Mouse (Mus musculus) intestine, postnatal 0 days (tissue): ENCODE measurements around the gene Il15. TPM values are rescaled to one million over a fixed set of nuclear protein-coding genes. Genes with fewer than 3 reads are reported as not detected.
A peak's percentile ranks its signal among the peaks of the same experiment; 100 is the strongest.

Experiments used
- ATAC-seq: fragments of 200-750 bp; cut with Nextera tagmentation; 2 replicates; pipeline ENCODE4 v1.8.0; 2017; ENCODE audit warnings: mild to moderate bottlenecking, moderate TSS enrichment, moderate library complexity
- H3K27ac ChIP-seq: fragments of 300-500 bp; sonication (generic); 2 replicates; pipeline ENCODE4 v1.5.1; 2014; ENCODE audit warnings: mild to moderate bottlenecking, low read depth, low read length, moderate library complexity
- H3K27me3 ChIP-seq: fragments of 300-500 bp; sonication (generic); replicated peaks from 2 replicates; pipeline ENCODE4 v1.6.1; 2014; ENCODE audit warnings: low read length, mixed read lengths; ENCODE audit not compliant: control insufficient read depth, insufficient read depth
- H3K36me3 ChIP-seq: fragments of 300-500 bp; sonication (generic); 2 replicates; pipeline ENCODE4 v1.6.1; 2014; ENCODE audit warnings: mild to moderate bottlenecking, moderate library complexity; ENCODE audit not compliant: control insufficient read depth, insufficient read depth
- H3K4me1 ChIP-seq: fragments of 300-500 bp; sonication (generic); replicated peaks from 2 replicates; pipeline ENCODE4 v1.6.1; 2014; ENCODE audit warnings: antibody characterized with exemption, low read length, mixed read lengths; ENCODE audit not compliant: control insufficient read depth, insufficient read depth
- H3K4me2 ChIP-seq: fragments of 300-500 bp; sonication (generic); replicated peaks from 2 replicates; pipeline ENCODE4 v1.6.1; 2014; ENCODE audit warnings: low read depth, mild to moderate bottlenecking, moderate library complexity
- H3K4me3 ChIP-seq: fragments of 300-500 bp; sonication (generic); 2 replicates; pipeline ENCODE4 v1.5.1; 2014; ENCODE audit warnings: low read depth, low read length
- H3K9ac ChIP-seq: fragments of 300-500 bp; sonication (generic); 2 replicates; pipeline ENCODE4 v1.6.1; 2014; ENCODE audit warnings: mild to moderate bottlenecking, low read depth, low read length
- H3K9me3 ChIP-seq: fragments of 300-500 bp; sonication (generic); 2 replicates; pipeline ENCODE4 v1.6.1; 2016; ENCODE audit warnings: mixed run types; ENCODE audit not compliant: control insufficient read depth
- CTCF ChIP-seq: sonication (generic); IDR thresholded peaks from 2 replicates; pipeline ENCODE4 v1.5.1; 2016; ENCODE audit warnings: low read depth, mild to moderate bottlenecking, control low read depth, antibody characterized with exemption, moderate library complexity
- WGBS: fragments of 180-500 bp; shearing (Covaris S2); extraction: QIAGEN DNeasy Blood & Tissue Kit; methylation state at CpG from one replicate; pipeline ENCODE4 v1.1.7; 2014; 5-methylcytosine and 5-hydroxymethylcytosine counted together
- polyA plus RNA-seq: library from polyadenylated mRNA; unstranded; fragments of >200 nt; fragmentation: Nextera tagmentation; extraction: Ambion mirVana; gene quantifications from 2 replicates; pipeline ENCODE4 v1.2.1, GENCODE M21; 2015

Gene Il15
- 9.2 TPM in 2 replicates for polyA plus RNA-seq

GRCm38 (mm10) chr8:82402686-82403330 is at the start of gene Il15:
TSS of gene Il15 (minus strand) at chr8:82403222.
- peak within 1 kb of the TSS; percentile 68 for H3K27ac ChIP-seq
- peak within 1 kb of the TSS; percentile 90 for H3K4me2 ChIP-seq
- WGBS = under 1% methylated on average over 13 of the region's 13 CpGs
- no peaks in the 10 kb centered on the region for H3K36me3 ChIP-seq
- peak within 1 kb of the TSS; percentile 63 for H3K4me3 ChIP-seq
- TF ChIP-seq CTCF = no peak
- no peaks in the 10 kb centered on the region for H3K9me3 ChIP-seq
- no peaks in the 10 kb centered on the region for H3K4me1 ChIP-seq
- peak; percentile 72 for ATAC-seq
- no peaks in the 10 kb centered on the region for H3K27me3 ChIP-seq
- H3K9ac ChIP-seq = peak within 1 kb of the TSS; percentile 56

- no peak for TF ChIP-seq CTCF
- no peak overlapping the region for H3K9ac ChIP-seq
- no peak for ATAC-seq
- H3K36me3 ChIP-seq = no peaks in the 10 kb centered on the region
- H3K4me1 ChIP-seq = no peaks in the 10 kb centered on the region
- H3K27me3 ChIP-seq = no peaks in the 10 kb centered on the region
- no peak overlapping the region for H3K4me3 ChIP-seq
- H3K27ac ChIP-seq = no peak overlapping the region
- no peaks in the 10 kb centered on the region for H3K9me3 ChIP-seq
- H3K4me2 ChIP-seq = no peak overlapping the region
Measured at GRCm38 (mm10) chr8:82444897-82445296, 41.9 kb upstream of the Il15 start.

- peak; percentile 92 for ATAC-seq
- peak overlapping the region; percentile 37 for H3K4me2 ChIP-seq
- peak overlapping the region; percentile 78 for H3K27ac ChIP-seq
- no peaks in the 10 kb centered on the region for H3K36me3 ChIP-seq
- no peak overlapping the region for H3K9ac ChIP-seq
- peaks cover 6% of the 10 kb centered on the region; the same call in 1 of the 2 replicates for H3K4me1 ChIP-seq
- TF ChIP-seq CTCF = no peak
- H3K4me3 ChIP-seq = no peak overlapping the region
- no peaks in the 10 kb centered on the region for H3K9me3 ChIP-seq
- H3K27me3 ChIP-seq = no peaks in the 10 kb centered on the region
- 37% methylated on average over 5 of the region's 5 CpGs for WGBS
Measured at GRCm38 (mm10) chr8:82416587-82417340, 13.7 kb upstream of the Il15 start.

- H3K36me3 ChIP-seq = no peaks in the 10 kb centered on the region
- ATAC-seq = peak; percentile 56
- H3K27ac ChIP-seq = peak overlapping the region; percentile 50; the same call in 1 of the 2 replicates
- H3K4me2 ChIP-seq = no peak overlapping the region
- H3K4me1 ChIP-seq = peaks cover 6% of the 10 kb centered on the region; the same call in 1 of the 2 replicates
- 33% methylated on average over 1 of the region's 1 CpGs for WGBS
- TF ChIP-seq CTCF = no peak
- H3K9me3 ChIP-seq = no peaks in the 10 kb centered on the region
- no peak overlapping the region for H3K9ac ChIP-seq
- no peak overlapping the region for H3K4me3 ChIP-seq
- no peaks in the 10 kb centered on the region for H3K27me3 ChIP-seq
Measured at GRCm38 (mm10) chr8:82415485-82415884, 12.5 kb upstream of the Il15 start.

- Histone ChIP-seq H3K9ac (no peak overlapping the region), H3K9me3 (no peaks in the 10 kb centered on the region), H3K27ac (no peak overlapping the region), H3K27me3 (no peaks in the 10 kb centered on the region), H3K4me1 (no peaks in the 10 kb centered on the region), H3K4me2 (no peak overlapping the region), H3K36me3 (no peaks in the 10 kb centered on the region), H3K4me3 (no peak overlapping the region)
- ATAC-seq = no peak
- TF ChIP-seq CTCF = no peak
- WGBS = 84% methylated on average over 3 of the region's 3 CpGs
Measured at GRCm38 (mm10) chr8:82410135-82410534, 7.1 kb upstream of the Il15 start.

GRCm38 (mm10) chr8:82407060-82407459 is 4.0 kb upstream of the Il15 start:
- no peak for ATAC-seq

More at GRCm38 (mm10) chr8:82407060-82407459, 4.0 kb upstream of the Il15 start:
- no peak for TF ChIP-seq CTCF
- no peak overlapping the region for H3K4me2 ChIP-seq
- 49% methylated on average over 1 of the region's 1 CpGs for WGBS
- no peaks in the 10 kb centered on the region for H3K4me1 ChIP-seq
- H3K9me3 ChIP-seq = no peaks in the 10 kb centered on the region
- H3K4me3 ChIP-seq = no peak overlapping the region
- H3K9ac ChIP-seq = no peak overlapping the region
- H3K36me3 ChIP-seq = no peaks in the 10 kb centered on the region
- no peak overlapping the region for H3K27ac ChIP-seq
- H3K27me3 ChIP-seq = no peaks in the 10 kb centered on the region
